Mouse (Mus musculus) hindbrain, embryonic 14.5 days (tissue): ENCODE results near the gene Nfasc. TPM values are rescaled to one million over a fixed set of nuclear protein-coding genes. Genes with fewer than 3 reads are reported as not detected.

Source experiments
- ATAC-seq: fragments of 200-750 bp; cut with Nextera tagmentation; 2 replicates; pipeline ENCODE4 v1.8.0; 2017; ENCODE audit warnings: moderate number of reproducible peaks, mild to moderate bottlenecking, moderate TSS enrichment, moderate library complexity; ENCODE audit not compliant: low FRiP score
- DNase-seq: peaks from one replicate; pipeline ENCODE4 v3.0.0-alpha.2; 2015; ENCODE audit warnings: low spot score
- H3K27ac ChIP-seq: fragments of 300-500 bp; sonication (generic); 2 replicates; pipeline ENCODE4 v1.5.1; 2014; ENCODE audit warnings: mild to moderate bottlenecking, moderate library complexity
- H3K27me3 ChIP-seq: fragments of 300-500 bp; sonication (generic); 2 replicates; pipeline ENCODE4 v1.6.1; 2014; ENCODE audit warnings: mild to moderate bottlenecking, low read length, mixed read lengths; ENCODE audit not compliant: control insufficient read depth, insufficient read depth
- H3K36me3 ChIP-seq: fragments of 300-500 bp; sonication (generic); replicated peaks from 2 replicates; pipeline ENCODE4 v1.6.1; 2014; ENCODE audit not compliant: control insufficient read depth, insufficient read depth
- H3K4me1 ChIP-seq: fragments of 300-500 bp; sonication (generic); replicated peaks from 2 replicates; pipeline ENCODE4 v1.6.1; 2014; ENCODE audit warnings: antibody characterized with exemption, low read length, mixed read lengths; ENCODE audit not compliant: control insufficient read depth, insufficient read depth
- H3K4me2 ChIP-seq: fragments of 300-500 bp; sonication (generic); replicated peaks from 2 replicates; pipeline ENCODE4 v1.6.1; 2014; ENCODE audit warnings: mild to moderate bottlenecking, moderate library complexity
- H3K4me3 ChIP-seq: fragments of 300-500 bp; sonication (generic); replicated peaks from 2 replicates; pipeline ENCODE4 v1.5.1; 2014; ENCODE audit warnings: mild to moderate bottlenecking, low read length
- H3K9ac ChIP-seq: fragments of 300-500 bp; sonication (generic); 2 replicates; pipeline ENCODE4 v1.6.1; 2014
- H3K9me3 ChIP-seq: fragments of 300-500 bp; sonication (generic); 2 replicates; pipeline ENCODE4 v1.6.1; 2016; ENCODE audit warnings: low read length; ENCODE audit not compliant: control insufficient read depth
- WGBS: fragments of 180-500 bp; shearing (Covaris S2); extraction: QIAGEN DNeasy Blood & Tissue Kit; methylation state at CpG from one replicate; pipeline ENCODE4 v1.1.7; 2014; 5-methylcytosine and 5-hydroxymethylcytosine counted together
- polyA plus RNA-seq: library from polyadenylated mRNA; unstranded; fragments of >200 nt; fragmentation: Nextera tagmentation; extraction: Ambion mirVana; gene quantifications from 2 replicates; pipeline ENCODE4 v1.2.1, GENCODE M21; 2014

The Nfasc gene
- polyA plus RNA-seq, 1 experiment from 2014 or later: 42.8 TPM

GRCm38 (mm10) chr1:132641049-132641795 is 100.4 kb downstream of the Nfasc start:
- no peak overlapping the region; the same call in 1 of the 2 replicates for H3K9ac ChIP-seq
- DNase-seq (peak; percentile 66), ATAC-seq (peak; percentile 91)
- peaks cover 35% of the 10 kb centered on the region for H3K4me1 ChIP-seq
- peak overlapping the region; percentile 83 for H3K27ac ChIP-seq
- H3K4me3 ChIP-seq: no peak overlapping the region
- peak overlapping the region; percentile 17; the same call in 1 of the 2 replicates for H3K4me2 ChIP-seq
- no peaks in the 10 kb centered on the region for H3K27me3 ChIP-seq
- WGBS: 40% methylated on average over 13 of the region's 13 CpGs
- H3K9me3 ChIP-seq: no peaks in the 10 kb centered on the region
- peaks cover 25% of the 10 kb centered on the region for H3K36me3 ChIP-seq

DNA sequence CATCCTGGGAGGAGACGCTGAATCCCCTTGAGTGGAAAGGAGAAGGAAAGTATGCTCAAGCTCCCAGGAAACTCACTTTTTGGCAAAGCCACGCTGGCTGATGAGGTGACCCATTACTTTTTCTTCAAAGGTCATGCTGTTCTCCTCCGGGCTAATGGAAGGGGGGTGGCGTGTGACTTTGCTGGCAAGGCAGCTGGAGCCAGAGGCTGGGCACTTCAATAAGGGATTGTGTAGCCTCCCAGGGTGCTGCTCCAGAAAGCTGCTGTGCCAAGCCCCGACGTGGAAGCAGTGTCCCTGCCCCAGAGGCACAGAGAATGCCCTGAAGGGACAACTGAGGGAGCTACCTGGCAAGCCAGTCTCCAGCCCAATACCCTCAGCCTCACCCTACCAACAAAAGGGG is 101.3 kb downstream of the Nfasc start:
- Histone ChIP-seq H3K27me3 (no peaks in the 10 kb centered on the region), H3K9me3 (no peaks in the 10 kb centered on the region), H3K9ac (no peak overlapping the region), H3K4me2 (no peak overlapping the region), H3K4me1 (peaks cover 35% of the 10 kb centered on the region), H3K4me3 (no peak overlapping the region), H3K36me3 (peaks cover 32% of the 10 kb centered on the region), H3K27ac (peak overlapping the region; percentile 83)
- DNase-seq: no peak
- WGBS: 58% methylated on average over 6 of the region's 6 CpGs
- no peak for ATAC-seq

GRCm38 (mm10) chr1:132637346-132637745 is 104.3 kb downstream of the Nfasc start:
- Histone ChIP-seq H3K36me3 (peaks cover 56% of the 10 kb centered on the region), H3K9ac (no peak overlapping the region), H3K4me3 (no peak overlapping the region), H3K27ac (no peak overlapping the region), H3K4me2 (no peak overlapping the region), H3K4me1 (peaks cover 35% of the 10 kb centered on the region), H3K27me3 (no peaks in the 10 kb centered on the region), H3K9me3 (no peaks in the 10 kb centered on the region)
- no peak for DNase-seq
- WGBS: 79% methylated on average over 7 of the region's 7 CpGs
- ATAC-seq: no peak

- Histone ChIP-seq H3K4me2 (no peak overlapping the region), H3K9me3 (no peaks in the 10 kb centered on the region), H3K27ac (no peak overlapping the region), H3K36me3 (peaks cover 82% of the 10 kb centered on the region), H3K9ac (no peak overlapping the region), H3K4me3 (no peak overlapping the region), H3K27me3 (no peaks in the 10 kb centered on the region), H3K4me1 (peaks cover 9% of the 10 kb centered on the region)
- DNase-seq (no peak), ATAC-seq (no peak)
- 86% methylated on average over 5 of the region's 5 CpGs for WGBS
Measured at GRCm38 (mm10) chr1:132629611-132630370, 111.8 kb downstream of the Nfasc start.

- no peak overlapping the region for H3K4me3 ChIP-seq
- H3K4me1 ChIP-seq: peaks cover 9% of the 10 kb centered on the region
- no peak for ATAC-seq
- WGBS: 74% methylated on average over 3 of the region's 3 CpGs
- no peak overlapping the region for H3K27ac ChIP-seq
- DNase-seq: no peak
- no peaks in the 10 kb centered on the region for H3K27me3 ChIP-seq
- H3K9me3 ChIP-seq: no peaks in the 10 kb centered on the region
- H3K9ac ChIP-seq: no peak overlapping the region
- H3K36me3 ChIP-seq: peaks cover 70% of the 10 kb centered on the region
- no peak overlapping the region for H3K4me2 ChIP-seq
Measured at GRCm38 (mm10) chr1:132628599-132628998, 113.0 kb downstream of the Nfasc start.

GRCm38 (mm10) chr1:132628183-132628582 is 113.4 kb downstream of the Nfasc start:
- Histone ChIP-seq H3K27me3 (no peaks in the 10 kb centered on the region), H3K4me3 (no peak overlapping the region), H3K4me2 (no peak overlapping the region), H3K4me1 (peaks cover 9% of the 10 kb centered on the region), H3K9ac (no peak overlapping the region), H3K27ac (no peak overlapping the region), H3K9me3 (no peaks in the 10 kb centered on the region), H3K36me3 (peaks cover 66% of the 10 kb centered on the region)
- 87% methylated on average over 8 of the region's 8 CpGs for WGBS
- no peak for ATAC-seq
- DNase-seq: no peak

DNA sequence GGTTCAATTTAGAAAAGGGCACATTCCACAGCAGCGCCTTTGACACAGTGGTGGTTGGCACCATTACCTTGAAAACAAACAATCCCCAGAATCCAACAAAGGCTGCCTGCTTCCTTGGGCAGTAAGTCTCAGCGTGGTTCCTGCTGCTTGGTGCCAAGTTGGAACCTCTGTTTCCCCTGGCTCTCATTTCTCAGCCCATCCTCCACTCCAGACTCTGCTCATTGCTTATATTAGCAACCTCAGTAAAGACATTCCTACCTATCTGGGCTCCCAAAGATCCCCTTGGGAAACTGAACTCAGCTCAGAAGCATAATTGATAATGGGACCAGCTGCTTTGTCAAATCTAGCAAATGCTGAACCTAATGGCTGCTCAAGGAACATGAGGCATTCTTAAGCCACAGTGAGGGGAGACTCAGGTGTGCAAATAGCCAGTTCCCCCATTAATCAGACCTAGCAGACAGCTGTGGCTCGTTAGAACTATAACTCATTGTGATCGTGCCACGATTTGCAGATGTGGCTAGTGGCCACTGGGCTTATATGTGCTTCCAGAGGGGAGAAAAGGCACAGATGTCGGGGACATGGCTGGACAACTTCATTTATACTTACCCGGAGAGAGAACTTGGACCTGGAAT is 115.4 kb downstream of the Nfasc start:
- ATAC-seq: peak; percentile 65; the same call in 1 of the 2 replicates
- H3K9ac ChIP-seq: no peak overlapping the region
- H3K27ac ChIP-seq: peak overlapping the region; percentile 3
- WGBS: 39% methylated on average over 7 of the region's 7 CpGs
- peaks cover 9% of the 10 kb centered on the region for H3K4me1 ChIP-seq
- H3K4me3 ChIP-seq: no peak overlapping the region
- H3K9me3 ChIP-seq: no peaks in the 10 kb centered on the region
- H3K27me3 ChIP-seq: no peaks in the 10 kb centered on the region
- DNase-seq: no peak
- H3K4me2 ChIP-seq: no peak overlapping the region
- H3K36me3 ChIP-seq: peaks cover 63% of the 10 kb centered on the region

GRCm38 (mm10) chr1:132625034-132625433 is 116.6 kb downstream of the Nfasc start:
- Histone ChIP-seq H3K4me2 (no peak overlapping the region), H3K9me3 (no peaks in the 10 kb centered on the region), H3K27ac (no peak overlapping the region), H3K36me3 (peaks cover 62% of the 10 kb centered on the region), H3K27me3 (no peaks in the 10 kb centered on the region), H3K9ac (no peak overlapping the region), H3K4me1 (peaks cover 9% of the 10 kb centered on the region), H3K4me3 (no peak overlapping the region)
- DNase-seq: no peak
- no peak for ATAC-seq
- WGBS: 67% methylated on average over 6 of the region's 6 CpGs

DNA sequence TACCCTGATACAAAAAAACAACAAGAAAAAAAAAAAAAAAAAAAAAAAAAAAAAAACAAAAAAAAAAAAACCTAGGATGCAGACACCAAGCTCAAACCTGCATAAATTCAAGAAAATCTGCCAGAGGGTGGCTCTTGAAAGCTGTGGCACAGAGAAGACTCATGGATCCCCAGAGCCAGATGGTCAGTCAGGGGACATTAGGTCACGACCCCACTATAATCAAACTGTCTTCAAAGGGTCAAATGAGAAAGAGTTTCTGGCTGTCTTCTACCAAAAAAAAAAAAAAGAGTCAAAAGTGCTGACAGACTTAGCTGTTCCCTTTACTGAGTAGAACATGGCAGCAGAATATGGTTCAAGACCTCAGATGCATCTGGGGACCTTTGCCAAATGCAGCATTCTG is 117.1 kb downstream of the Nfasc start:
- 65% methylated on average over 1 of the region's 1 CpGs for WGBS
- H3K36me3 ChIP-seq: peaks cover 60% of the 10 kb centered on the region
- H3K9ac ChIP-seq: no peak overlapping the region
- H3K9me3 ChIP-seq: no peaks in the 10 kb centered on the region
- DNase-seq: no peak
- no peak for ATAC-seq
- H3K4me1 ChIP-seq: peaks cover 9% of the 10 kb centered on the region
- H3K27me3 ChIP-seq: no peaks in the 10 kb centered on the region
- H3K4me2 ChIP-seq: no peak overlapping the region
- H3K4me3 ChIP-seq: no peak overlapping the region
- no peak overlapping the region for H3K27ac ChIP-seq
